Mouse (Mus musculus): Measurements from ENCODE around the gene Cyp8b1.
A peak's percentile ranks its signal among the peaks of the same experiment; 100 is the strongest.

Cyp8b1 gene

DNA sequence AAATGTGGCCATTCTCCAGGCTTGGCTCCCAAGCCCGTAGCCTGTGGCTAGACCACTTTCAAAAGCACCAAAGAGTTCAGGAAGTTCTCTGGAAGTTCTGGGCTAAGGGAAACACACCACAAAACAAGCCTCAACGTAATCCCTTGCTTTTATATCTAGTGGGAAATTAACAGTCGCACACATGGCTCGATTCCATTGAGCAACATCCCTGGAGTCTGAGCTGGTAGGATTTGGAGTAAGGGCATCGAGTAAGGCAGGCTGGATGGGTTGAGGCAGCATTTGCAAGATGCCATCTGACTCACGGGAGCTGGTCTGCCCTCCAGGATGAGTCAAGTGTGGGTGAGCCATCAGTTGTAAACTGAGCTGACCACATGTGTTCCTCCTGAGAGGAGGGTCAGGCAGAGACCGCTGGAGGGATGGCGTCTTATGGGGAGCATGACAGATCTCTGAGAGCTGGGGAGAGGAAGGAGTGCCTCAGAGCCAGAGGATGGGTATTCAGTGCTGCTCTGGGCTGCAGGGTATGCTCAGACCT lies 1.8 kb downstream of the Cyp8b1 start:
- no peak for DNase-seq

DNA sequence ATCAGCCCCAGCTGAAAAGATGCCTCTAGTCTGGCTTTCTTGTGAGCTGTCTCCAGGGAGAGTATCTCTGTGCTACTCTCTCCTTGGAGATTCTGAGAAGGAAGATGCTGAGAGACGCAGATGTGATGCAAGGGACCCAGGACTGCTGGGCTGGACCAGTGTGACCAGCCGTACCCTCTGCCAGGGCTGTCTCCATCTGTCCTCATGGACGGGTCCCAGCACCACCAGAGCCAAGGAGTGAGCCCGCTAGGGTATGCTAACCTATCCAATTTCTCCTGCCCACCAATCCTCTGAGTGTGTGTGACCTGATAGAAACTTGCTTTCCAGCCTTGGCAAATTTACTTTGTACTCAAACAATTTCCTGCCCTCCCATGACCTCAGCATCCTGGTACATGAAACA lies 3.3 kb downstream of the Cyp8b1 start:
- no peak for DNase-seq

GRCm38 (mm10) chr9:121911196-121911595 lies 4.9 kb downstream of the Cyp8b1 start:
- no peak for DNase-seq

DNA sequence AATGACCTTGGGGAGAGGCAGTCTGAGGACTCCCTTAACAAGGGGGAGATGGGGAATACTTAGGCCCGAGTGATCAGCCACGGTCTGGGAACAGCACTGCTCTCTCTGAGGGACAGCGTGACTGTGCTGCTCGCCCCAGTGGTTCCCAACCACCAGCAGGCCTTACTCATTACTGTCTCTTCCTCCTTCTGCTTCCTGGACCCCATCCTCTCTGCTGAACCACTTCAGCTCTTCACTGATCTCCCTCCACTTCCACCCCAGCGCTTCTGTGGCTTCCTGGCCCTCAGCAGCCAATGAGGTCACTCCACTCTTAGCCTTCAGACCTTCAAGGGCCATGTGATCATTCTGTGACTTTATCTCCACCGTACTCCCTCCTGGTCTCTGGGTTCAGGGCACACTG lies 6.5 kb downstream of the Cyp8b1 start:
- no peak for DNase-seq

- DNase-seq, result no peak
These were observed 7.8 kb downstream of the Cyp8b1 start for GRCm38 (mm10) chr9:121908321-121908720.

DNA sequence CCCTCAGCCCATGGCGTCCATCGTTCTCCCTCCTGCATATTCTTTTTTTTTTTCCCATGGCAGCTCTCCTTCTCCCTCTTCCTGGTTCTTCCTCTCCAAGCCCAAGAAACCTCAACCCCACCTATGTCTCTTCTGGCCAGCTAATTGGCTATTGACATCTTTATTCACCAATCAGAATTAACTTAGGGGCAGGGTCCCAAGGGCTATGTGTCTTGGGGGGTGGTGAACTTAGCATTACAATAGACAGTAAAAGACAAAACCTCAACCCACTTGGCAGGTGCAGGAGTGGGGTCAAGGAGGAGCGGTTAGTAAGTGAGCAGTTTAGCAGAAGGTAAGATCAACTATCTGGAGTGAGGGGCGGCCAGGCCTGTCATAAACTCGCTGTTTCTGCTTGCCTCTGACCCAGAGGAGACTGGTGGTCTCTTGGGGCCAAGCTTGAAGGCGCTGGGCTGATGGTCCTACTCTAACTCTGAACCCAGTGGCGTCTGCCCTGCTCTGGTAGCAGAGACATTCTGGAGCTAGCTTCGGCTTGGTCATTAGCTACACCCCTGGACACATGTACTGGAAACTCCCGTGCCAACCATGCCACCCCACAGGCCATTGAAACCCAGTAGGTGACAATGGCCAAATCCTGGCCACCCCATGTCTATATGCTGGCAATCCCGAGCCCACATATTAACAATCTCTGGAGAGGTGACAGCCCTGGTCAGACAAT lies 8.6 kb downstream of the Cyp8b1 start:
- no peak for DNase-seq

DNA sequence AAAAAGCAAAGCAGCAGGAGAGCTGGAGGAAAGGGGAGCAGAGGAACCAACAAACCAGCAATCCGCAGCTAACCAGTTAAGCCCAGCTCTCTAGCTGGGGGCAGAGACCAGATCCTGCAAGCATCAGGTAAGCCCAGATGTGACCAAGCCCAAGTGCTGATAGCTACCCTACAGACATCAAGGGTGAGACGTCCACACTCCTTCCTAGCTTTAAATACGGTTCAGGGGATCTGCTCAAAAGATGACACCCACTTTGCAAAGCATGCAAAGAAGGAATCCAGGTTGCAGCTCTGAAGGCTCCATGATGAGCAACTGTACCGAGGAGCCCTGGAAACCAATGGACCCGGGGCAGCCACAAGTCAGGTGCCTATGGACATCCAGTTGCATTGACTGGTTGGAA lies 9.6 kb downstream of the Cyp8b1 start:
- no peak for DNase-seq

GRCm38 (mm10) chr9:121905556-121906185 lies 10.4 kb downstream of the Cyp8b1 start:
- DNase-seq, result no peak

DNA sequence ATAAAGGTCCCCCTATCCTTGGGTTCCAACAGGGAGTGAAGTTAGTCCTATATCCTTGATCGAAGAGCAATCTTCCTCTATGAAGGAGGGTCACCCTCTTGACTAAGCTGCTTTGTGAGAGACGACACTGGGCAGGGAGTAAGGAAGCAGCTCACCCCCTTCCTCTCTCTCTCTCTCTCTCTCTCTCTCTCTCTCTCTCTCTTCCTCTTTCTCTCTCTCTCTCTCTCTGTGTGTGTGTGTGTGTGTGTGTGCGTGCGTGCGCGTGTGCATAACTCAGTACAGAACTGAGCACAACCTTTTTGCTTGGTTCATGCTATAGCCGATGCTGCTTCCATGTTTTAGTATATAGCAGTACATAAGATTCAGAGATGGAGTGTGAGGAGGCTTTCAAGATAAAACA lies 11.2 kb downstream of the Cyp8b1 start:
- DNase-seq, result no peak

- no peak for DNase-seq
These were observed 11.8 kb downstream of the Cyp8b1 start for GRCm38 (mm10) chr9:121904319-121904718.

- DNase-seq, result no peak
These were observed 12.4 kb downstream of the Cyp8b1 start for GRCm38 (mm10) chr9:121903476-121904305.

GRCm38 (mm10) chr9:121901710-121902700 lies 14.1 kb downstream of the Cyp8b1 start:
- no peak for DNase-seq

GRCm38 (mm10) chr9:121900282-121900855 lies 15.7 kb downstream of the Cyp8b1 start:
- no peak for DNase-seq

GRCm38 (mm10) chr9:121899306-121899705 lies 16.8 kb downstream of the Cyp8b1 start:
- no peak for DNase-seq

- DNase-seq, result no peak
These were observed 17.9 kb downstream of the Cyp8b1 start, which contains the start of gene Ackr2 for GRCm38 (mm10) chr9:121898245-121898644. TSS of gene Ackr2 (plus strand) at chr9:121898355.

- no peak for DNase-seq
These were observed 19.3 kb downstream of the Cyp8b1 start for GRCm38 (mm10) chr9:121896820-121897219.

GRCm38 (mm10) chr9:121895392-121895993 lies 20.6 kb downstream of the Cyp8b1 start:
- no peak for DNase-seq

DNA sequence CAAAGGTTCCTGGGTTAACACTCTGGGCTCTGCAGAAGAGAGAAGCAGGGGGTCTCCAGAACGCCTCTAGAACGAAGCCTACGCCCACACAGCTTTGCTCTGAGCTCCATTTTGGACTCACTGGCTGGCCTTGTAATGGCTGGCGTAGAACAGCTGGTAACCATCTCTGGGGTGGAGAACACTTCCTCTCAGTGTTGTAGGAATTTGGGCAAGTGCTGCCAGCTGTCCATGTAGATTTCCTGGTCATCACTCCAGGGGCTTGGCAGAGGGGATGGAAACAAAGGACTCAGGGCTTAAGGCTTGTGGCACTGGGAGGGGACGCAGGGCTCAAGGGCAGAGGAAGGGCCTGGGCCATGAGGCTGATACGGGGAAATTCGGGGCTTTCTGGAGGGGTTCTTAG lies 21.7 kb downstream of the Cyp8b1 start:
- DNase-seq, result no peak

DNA sequence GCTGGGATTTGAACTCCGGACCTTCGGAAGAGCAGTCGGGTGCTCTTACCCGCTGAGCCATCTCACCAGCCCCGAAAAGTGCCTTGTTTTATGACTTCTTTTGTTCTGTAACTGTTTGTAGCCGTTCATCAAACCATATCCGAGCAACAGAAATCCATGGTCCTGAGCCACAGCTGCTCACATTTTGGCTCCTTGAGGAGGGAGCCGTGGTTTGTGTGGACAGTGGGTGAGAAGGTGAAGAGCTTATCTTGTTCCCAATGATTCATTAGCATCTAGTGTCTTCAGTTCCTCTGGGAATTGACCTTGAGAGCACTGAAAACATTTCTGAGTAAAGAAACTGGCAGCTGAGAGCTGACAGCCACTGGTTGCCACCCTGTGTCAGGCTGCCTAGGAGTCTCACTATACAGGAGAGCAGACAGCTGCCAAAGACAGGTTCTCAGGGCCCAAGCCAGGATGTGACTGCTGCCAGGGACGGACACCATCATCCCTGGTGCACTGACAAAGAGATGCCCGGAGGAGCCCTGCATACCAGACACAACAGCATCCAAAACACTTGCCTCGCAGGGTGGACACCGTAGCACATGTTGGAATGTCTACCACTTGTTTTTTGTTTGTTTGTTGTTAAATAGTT lies 23.9 kb downstream of the Cyp8b1 start:
- no peak for DNase-seq

GRCm38 (mm10) chr9:121891301-121891700 lies 24.8 kb downstream of the Cyp8b1 start:
- no peak for DNase-seq

GRCm38 (mm10) chr9:121890441-121890941 lies 25.6 kb downstream of the Cyp8b1 start:
- DNase-seq, result peak; percentile 35 to 45

Measured in thymus, adult 18-20 months (tissue).